Mouse (Mus musculus): ENCODE data around the gene Myo16. TPM values are rescaled to one million over a fixed set of nuclear protein-coding genes. Genes with fewer than 3 reads are reported as not detected.

Gene Myo16
- polyA plus RNA-seq, 1 experiment from 2014 or later: 0.63 TPM

DNA sequence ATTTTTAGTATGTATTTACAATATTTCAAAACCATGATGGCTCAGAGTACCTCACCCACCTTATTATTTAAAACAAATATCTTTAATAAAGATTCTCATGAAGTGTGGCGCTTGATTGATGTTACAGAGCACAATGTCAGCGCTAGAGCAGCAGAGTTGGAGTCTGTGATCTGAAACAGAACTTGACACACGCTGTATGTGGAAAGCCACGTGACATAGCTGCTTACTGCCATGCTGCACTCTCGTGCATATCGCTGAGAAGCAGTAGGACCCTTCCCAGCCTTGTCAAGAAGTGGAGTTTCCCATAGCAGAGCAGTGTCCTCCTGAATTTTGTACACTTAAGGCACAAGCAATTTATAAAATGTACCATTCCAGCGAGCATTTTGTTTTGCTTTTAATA, 528.2 kb downstream of the Myo16 start:
- Histone ChIP-seq H3K4me3 (replicated peaks) (no peak overlapping the region), H3K27ac (replicated peaks) (no peak overlapping the region), H3K27me3 (no peaks in the 10 kb centered on the region), H3K9me3 (replicated peaks) (no peaks in the 10 kb centered on the region), H3K9ac (no peak overlapping the region), H3K4me2 (replicated peaks) (no peak overlapping the region), H3K36me3 (no peaks in the 10 kb centered on the region), H3K4me1 (no peaks in the 10 kb centered on the region)
- ATAC-seq (ENCODE audit: insufficient number of reproducible peaks, low FRiP score, low TSS enrichment, low read depth): no peak
- 63% methylated on average over 7 of the region's 7 CpGs for WGBS

DNA sequence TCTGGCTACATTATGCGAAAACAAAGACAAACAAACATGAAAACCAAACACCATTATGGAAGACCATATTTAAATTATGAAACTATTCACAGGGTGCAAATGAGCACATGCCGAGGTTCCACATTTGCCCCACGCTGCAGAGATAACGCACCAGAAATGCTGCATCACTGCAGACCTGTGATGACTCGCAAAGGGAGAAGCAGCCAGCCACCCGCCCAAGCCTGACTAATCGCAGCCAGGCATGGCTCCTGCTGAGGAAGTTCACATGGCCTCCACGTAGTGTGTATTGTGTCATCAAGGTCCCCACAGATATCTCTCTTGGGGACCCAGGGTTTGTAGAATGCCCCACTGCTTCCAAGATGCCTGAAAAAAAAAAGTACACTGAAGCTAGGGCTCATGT, 529.4 kb downstream of the Myo16 start:
- Histone ChIP-seq H3K4me2 (replicated peaks) (no peak overlapping the region), H3K9me3 (replicated peaks) (no peaks in the 10 kb centered on the region), H3K4me3 (replicated peaks) (no peak overlapping the region), H3K27ac (replicated peaks) (no peak overlapping the region), H3K27me3 (no peaks in the 10 kb centered on the region), H3K9ac (no peak overlapping the region), H3K36me3 (no peaks in the 10 kb centered on the region), H3K4me1 (no peaks in the 10 kb centered on the region)
- 58% methylated on average over 8 of the region's 8 CpGs for WGBS
- no peak for ATAC-seq (ENCODE audit: insufficient number of reproducible peaks, low FRiP score, low TSS enrichment, low read depth)

Other genes starting within 250 kb of the Myo16 start
- 4.0 and 4.2 TPM in 2 replicates for gene Lig4, start 176.2 kb upstream of the Myo16 start, polyA plus RNA-seq (2015; fragmentation: Nextera tagmentation; extraction: Ambion mirVana)
- gene Abhd13, start 176.2 kb upstream of the Myo16 start, polyA plus RNA-seq (2015; fragmentation: Nextera tagmentation; extraction: Ambion mirVana): 16.1 and 16.5 TPM in 2 replicates
- 0.22 TPM in 1 of 2 replicates, not detected in the other for gene Tnfsf13b, start 147.4 kb upstream of the Myo16 start, polyA plus RNA-seq (2015; fragmentation: Nextera tagmentation; extraction: Ambion mirVana)